Mouse (Mus musculus) forebrain, embryonic 10.5 days (tissue): ENCODE measurements around the gene Gm4131. TPM values are rescaled to one million over a fixed set of nuclear protein-coding genes. Genes with fewer than 3 reads are reported as not detected.

Experiments used
- DNase-seq: peaks from one replicate; pipeline ENCODE4 v3.0.0-alpha.2; 2017; ENCODE audit warnings: low spot score; ENCODE audit errors: extremely low spot score
- H3K27ac ChIP-seq: fragments of 300-500 bp; sonication (generic); 2 replicates; pipeline ENCODE4 v1.5.1; 2016; ENCODE audit warnings: mild to moderate bottlenecking
- H3K27me3 ChIP-seq: fragments of 300-500 bp; sonication (generic); 2 replicates; pipeline ENCODE4 v1.6.1; 2016; ENCODE audit warnings: mild to moderate bottlenecking; ENCODE audit not compliant: poor library complexity, severe bottlenecking
- H3K36me3 ChIP-seq: fragments of 300-500 bp; sonication (generic); replicated peaks from 2 replicates; pipeline ENCODE4 v1.6.1; 2016; ENCODE audit warnings: mild to moderate bottlenecking, moderate library complexity
- H3K4me1 ChIP-seq: fragments of 300-500 bp; sonication (generic); 2 replicates; pipeline ENCODE4 v1.6.1; 2016
- H3K4me3 ChIP-seq: fragments of 300-500 bp; sonication (generic); 2 replicates; pipeline ENCODE4 v1.5.1; 2016; ENCODE audit warnings: mild to moderate bottlenecking, moderate library complexity
- H3K9me3 ChIP-seq: fragments of 300-500 bp; sonication (generic); 2 replicates; pipeline ENCODE4 v1.6.1; 2016; ENCODE audit warnings: mild to moderate bottlenecking, moderate library complexity
- WGBS: fragments of 180-500 bp; shearing (Covaris S2); methylation state at CpG from one replicate; pipeline ENCODE4 v1.1.7; 2016; 5-methylcytosine and 5-hydroxymethylcytosine counted together
- polyA plus RNA-seq: library from polyadenylated mRNA; unstranded; fragments of >200 nt; fragmentation: Nextera tagmentation; extraction: Ambion mirVana; gene quantifications from 2 replicates; pipeline ENCODE4 v1.2.1, GENCODE M21; 2016

Gm4131 gene
- polyA plus RNA-seq, 1 experiment from 2014 or later, result not detected

GRCm38 (mm10) chr14:62453276-62453675 lies 113.4 kb downstream of the Gm4131 start:
- H3K4me3 ChIP-seq, result no peak overlapping the region
- DNase-seq, result no peak
- H3K4me1 ChIP-seq, result peaks cover 8% of the 10 kb centered on the region; the same call in 1 of the 2 replicates
- H3K36me3 ChIP-seq, result no peaks in the 10 kb centered on the region
- H3K27ac ChIP-seq, result no peak overlapping the region
- H3K9me3 ChIP-seq, result no peaks in the 10 kb centered on the region
- no peaks in the 10 kb centered on the region for H3K27me3 ChIP-seq
- 87% methylated on average over 11 of the region's 11 CpGs for WGBS

GRCm38 (mm10) chr14:62450706-62451105 lies 116.0 kb downstream of the Gm4131 start:
- no peaks in the 10 kb centered on the region for H3K9me3 ChIP-seq
- no peak overlapping the region for H3K4me3 ChIP-seq
- no peaks in the 10 kb centered on the region for H3K27me3 ChIP-seq
- WGBS, result 79% methylated on average over 1 of the region's 1 CpGs
- H3K4me1 ChIP-seq, result peaks cover 10% of the 10 kb centered on the region; the same call in 1 of the 2 replicates
- no peak for DNase-seq
- H3K36me3 ChIP-seq, result no peaks in the 10 kb centered on the region
- H3K27ac ChIP-seq, result no peak overlapping the region

- DNase-seq, result no peak
- H3K9me3 ChIP-seq, result no peaks in the 10 kb centered on the region
- H3K27ac ChIP-seq, result no peak overlapping the region
- H3K27me3 ChIP-seq, result no peaks in the 10 kb centered on the region
- 80% methylated on average over 3 of the region's 3 CpGs for WGBS
- H3K36me3 ChIP-seq, result no peaks in the 10 kb centered on the region
- H3K4me3 ChIP-seq, result no peak overlapping the region
- H3K4me1 ChIP-seq, result peaks cover 8% of the 10 kb centered on the region; the same call in 1 of the 2 replicates
Observed at GRCm38 (mm10) chr14:62447214-62447548, 119.5 kb downstream of the Gm4131 start.

DNA sequence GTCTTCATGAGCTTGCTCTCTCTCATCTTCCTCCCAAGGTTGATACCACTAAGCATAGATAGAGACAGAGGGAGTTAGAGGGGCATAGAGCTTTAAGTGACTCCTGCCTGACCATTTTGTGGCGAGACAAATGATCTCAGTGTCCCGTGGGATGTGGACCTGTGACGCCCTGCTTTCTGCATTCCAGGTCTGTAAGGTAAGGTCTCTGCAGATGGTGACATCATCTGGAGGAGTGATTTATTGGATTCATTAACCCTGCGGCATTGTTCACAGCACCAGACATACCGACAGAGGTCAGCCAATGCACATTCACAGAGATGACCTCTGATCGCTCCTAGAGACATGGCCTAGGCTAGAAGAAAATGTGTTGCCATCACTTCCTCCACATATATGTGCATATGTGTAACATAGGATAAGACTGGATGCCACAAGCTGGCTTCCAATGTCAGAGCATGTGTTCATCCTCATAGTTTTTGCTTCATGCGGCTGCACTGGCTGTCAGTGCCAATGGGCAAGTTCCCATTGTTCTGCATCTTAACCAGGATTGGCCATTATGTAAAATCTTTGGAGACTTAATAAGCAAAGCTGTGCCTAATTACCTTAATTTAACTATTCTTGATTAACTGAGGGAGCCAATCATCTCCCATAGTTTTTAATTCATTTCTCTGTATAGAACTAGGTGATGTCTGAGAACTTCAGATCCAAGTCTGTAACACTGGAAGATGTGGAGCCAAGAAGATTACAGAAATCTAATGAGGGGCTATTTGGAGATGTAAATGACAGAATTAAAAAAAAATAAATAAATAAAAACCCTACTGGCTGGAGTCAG lies 120.1 kb downstream of the Gm4131 start:
- no peaks in the 10 kb centered on the region for H3K27me3 ChIP-seq
- H3K9me3 ChIP-seq, result no peaks in the 10 kb centered on the region
- 84% methylated on average over 7 of the region's 7 CpGs for whole genome bisulfite sequencing
- peaks cover 8% of the 10 kb centered on the region; the same call in 1 of the 2 replicates for H3K4me1 ChIP-seq
- H3K36me3 ChIP-seq, result no peaks in the 10 kb centered on the region
- DNase-seq, result no peak
- no peak overlapping the region for H3K27ac ChIP-seq
- no peak overlapping the region for H3K4me3 ChIP-seq

- peaks cover 8% of the 10 kb centered on the region; the same call in 1 of the 2 replicates for H3K4me1 ChIP-seq
- H3K27me3 ChIP-seq, result no peaks in the 10 kb centered on the region
- 87% methylated on average over 6 of the region's 6 CpGs for WGBS
- no peak overlapping the region for H3K4me3 ChIP-seq
- H3K9me3 ChIP-seq, result no peaks in the 10 kb centered on the region
- H3K36me3 ChIP-seq, result no peaks in the 10 kb centered on the region
- DNase-seq, result no peak
- no peak overlapping the region for H3K27ac ChIP-seq
Observed at GRCm38 (mm10) chr14:62443840-62444430, 122.8 kb downstream of the Gm4131 start.

- 85% methylated on average over 1 of the region's 1 CpGs for WGBS
- Histone ChIP-seq H3K36me3 (no peaks in the 10 kb centered on the region), H3K4me1 (peaks cover 8% of the 10 kb centered on the region; the same call in 1 of the 2 replicates), H3K27ac (no peak overlapping the region), H3K27me3 (no peaks in the 10 kb centered on the region), H3K4me3 (no peak overlapping the region), H3K9me3 (no peaks in the 10 kb centered on the region)
- DNase-seq, result no peak
Observed at GRCm38 (mm10) chr14:62442971-62443370, 123.8 kb downstream of the Gm4131 start.

GRCm38 (mm10) chr14:62440036-62440435 lies 126.7 kb downstream of the Gm4131 start:
- DNase-seq, result no peak
- no peaks in the 10 kb centered on the region for H3K4me1 ChIP-seq
- H3K27me3 ChIP-seq, result no peaks in the 10 kb centered on the region
- no peaks in the 10 kb centered on the region for H3K36me3 ChIP-seq
- H3K9me3 ChIP-seq, result no peaks in the 10 kb centered on the region
- no peak overlapping the region for H3K27ac ChIP-seq
- H3K4me3 ChIP-seq, result no peak overlapping the region

GRCm38 (mm10) chr14:62438236-62438635 lies 128.5 kb downstream of the Gm4131 start:
- no peaks in the 10 kb centered on the region for H3K27me3 ChIP-seq
- 70% methylated on average over 4 of the region's 4 CpGs for WGBS
- no peak overlapping the region for H3K27ac ChIP-seq
- DNase-seq, result no peak
- H3K4me3 ChIP-seq, result no peak overlapping the region
- no peaks in the 10 kb centered on the region for H3K9me3 ChIP-seq
- no peaks in the 10 kb centered on the region for H3K36me3 ChIP-seq
- H3K4me1 ChIP-seq, result no peaks in the 10 kb centered on the region

DNA sequence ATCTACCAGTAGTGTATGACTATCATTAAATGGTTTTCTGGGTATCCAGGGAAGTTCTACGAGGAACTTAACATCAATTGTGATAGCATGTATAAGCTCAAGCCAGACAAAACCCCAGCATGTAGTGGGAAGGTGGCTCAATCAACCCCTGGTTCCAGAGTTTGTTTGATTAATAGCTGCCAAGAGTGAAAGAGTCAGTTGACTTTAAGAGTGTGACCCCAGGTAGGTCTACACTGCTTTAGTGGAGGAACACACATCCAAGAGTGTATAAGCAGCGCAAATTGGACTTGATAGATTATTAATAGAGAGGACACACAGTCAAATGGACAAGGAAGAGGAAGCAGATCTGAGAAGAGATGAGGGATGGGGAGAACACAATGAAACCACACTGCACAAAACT lies 128.9 kb downstream of the Gm4131 start:
- H3K36me3 ChIP-seq, result no peaks in the 10 kb centered on the region
- no peak overlapping the region for H3K4me3 ChIP-seq
- no peaks in the 10 kb centered on the region for H3K4me1 ChIP-seq
- 96% methylated on average over 2 of the region's 2 CpGs for WGBS
- no peaks in the 10 kb centered on the region for H3K9me3 ChIP-seq
- H3K27me3 ChIP-seq, result no peaks in the 10 kb centered on the region
- no peak overlapping the region for H3K27ac ChIP-seq
- DNase-seq, result no peak

- H3K4me1 ChIP-seq, result no peaks in the 10 kb centered on the region
- 83% methylated on average over 2 of the region's 2 CpGs for WGBS
- no peak overlapping the region for H3K4me3 ChIP-seq
- no peaks in the 10 kb centered on the region for H3K27me3 ChIP-seq
- H3K36me3 ChIP-seq, result no peaks in the 10 kb centered on the region
- DNase-seq, result no peak
- H3K9me3 ChIP-seq, result no peaks in the 10 kb centered on the region
- no peak overlapping the region for H3K27ac ChIP-seq
Observed at GRCm38 (mm10) chr14:62425277-62425691, 141.4 kb downstream of the Gm4131 start.

DNA sequence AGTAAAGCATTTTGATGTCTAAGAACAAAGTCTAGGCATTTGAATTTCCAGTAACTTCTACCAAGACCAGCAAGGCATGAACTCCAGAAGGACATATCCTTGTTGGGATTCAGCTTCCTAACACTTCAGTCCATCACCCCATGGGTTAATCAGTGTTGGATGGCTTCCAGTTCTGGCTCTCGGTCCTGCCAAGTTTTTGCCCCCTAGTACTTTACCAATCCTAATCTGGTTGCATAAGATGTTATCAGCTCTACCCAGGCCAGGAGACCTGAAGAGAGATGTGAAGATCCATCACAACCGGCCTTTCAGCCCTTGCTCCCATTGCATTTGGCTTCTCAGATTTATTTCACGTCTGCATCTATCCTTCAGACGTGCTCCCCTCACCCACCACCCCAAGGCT lies 144.5 kb downstream of the Gm4131 start:
- no peaks in the 10 kb centered on the region for H3K4me1 ChIP-seq
- no peak for DNase-seq
- no peaks in the 10 kb centered on the region for H3K36me3 ChIP-seq
- H3K9me3 ChIP-seq, result no peaks in the 10 kb centered on the region
- H3K27ac ChIP-seq, result no peak overlapping the region
- no peak overlapping the region for H3K4me3 ChIP-seq
- 92% methylated on average over 4 of the region's 4 CpGs for WGBS
- no peaks in the 10 kb centered on the region for H3K27me3 ChIP-seq

DNA sequence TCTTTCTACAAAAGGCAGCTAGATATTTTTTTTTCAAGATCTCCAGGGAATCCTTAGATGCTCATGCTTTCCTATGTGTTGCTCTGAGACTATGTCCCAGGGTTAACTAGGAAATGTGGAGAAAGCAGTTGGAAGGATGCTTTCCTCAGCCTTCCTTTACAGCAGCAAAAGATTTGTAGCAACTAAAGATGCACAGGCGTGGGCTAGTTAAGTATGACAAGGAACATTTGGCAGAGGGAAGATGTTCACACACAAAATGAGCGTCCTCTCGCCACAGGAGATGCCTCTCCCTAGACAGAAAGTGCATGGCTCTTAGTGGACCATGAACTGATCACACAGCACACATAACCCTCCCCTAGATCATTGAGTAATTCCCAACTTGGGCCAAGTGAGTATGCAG lies 149.2 kb downstream of the Gm4131 start:
- peaks cover 16% of the 10 kb centered on the region for H3K4me1 ChIP-seq
- H3K9me3 ChIP-seq, result no peaks in the 10 kb centered on the region
- no peak overlapping the region for H3K4me3 ChIP-seq
- H3K27me3 ChIP-seq, result no peaks in the 10 kb centered on the region
- no peak overlapping the region for H3K27ac ChIP-seq
- WGBS, result 85% methylated on average over 3 of the region's 3 CpGs
- no peaks in the 10 kb centered on the region for H3K36me3 ChIP-seq
- DNase-seq, result no peak

GRCm38 (mm10) chr14:62416742-62417134 lies 150.0 kb downstream of the Gm4131 start:
- Histone ChIP-seq H3K4me3 (no peak overlapping the region), H3K4me1 (peaks cover 16% of the 10 kb centered on the region), H3K27ac (no peak overlapping the region), H3K36me3 (no peaks in the 10 kb centered on the region), H3K27me3 (no peaks in the 10 kb centered on the region), H3K9me3 (no peaks in the 10 kb centered on the region)
- no peak for DNase-seq
- 72% methylated on average over 1 of the region's 1 CpGs for WGBS
